Mouse (Mus musculus) cerebral cortex, adult 2 months (tissue): ENCODE measurements around the gene 9230102O04Rik.

ENCODE experiments used
- WGBS: fragments of 180-500 bp; shearing (Covaris S2); methylation state at CpG from one replicate; pipeline ENCODE4 v1.1.7; 2018; 5-methylcytosine and 5-hydroxymethylcytosine counted together

9230102O04Rik gene

GRCm38 (mm10) chr2:9888913-9889650, at the start of gene 9230102O04Rik:
TSS of gene 9230102O04Rik (minus strand) at chr2:9889540.
- 2% methylated on average over 30 of the region's 30 CpGs for WGBS

- 50% methylated on average over 1 of the region's 1 CpGs for WGBS
These were observed 46.6 kb upstream of the 9230102O04Rik start for GRCm38 (mm10) chr2:9935965-9936364.

- 50% methylated on average over 4 of the region's 4 CpGs for WGBS
These were observed 37.6 kb upstream of the 9230102O04Rik start for GRCm38 (mm10) chr2:9926905-9927283.

GRCm38 (mm10) chr2:9926194-9926904, 37.0 kb upstream of the 9230102O04Rik start:
- 45% methylated on average over 7 of the region's 7 CpGs for WGBS

- WGBS, result 95% methylated on average over 17 of the region's 17 CpGs
These were observed 29.5 kb upstream of the 9230102O04Rik start for GRCm38 (mm10) chr2:9918691-9919471.

- WGBS, result 58% methylated on average over 9 of the region's 9 CpGs
These were observed 28.3 kb upstream of the 9230102O04Rik start for GRCm38 (mm10) chr2:9917602-9918001.

GRCm38 (mm10) chr2:9905995-9906394, 16.7 kb upstream of the 9230102O04Rik start:
- WGBS, result 17% methylated on average over 11 of the region's 11 CpGs

- 67% methylated on average over 14 of the region's 14 CpGs for WGBS
These were observed 14.7 kb upstream of the 9230102O04Rik start for GRCm38 (mm10) chr2:9903854-9904560.

- 34% methylated on average over 8 of the region's 8 CpGs for WGBS
These were observed 8.5 kb upstream of the 9230102O04Rik start for GRCm38 (mm10) chr2:9897846-9898245.

- WGBS, result 4% methylated on average over 22 of the region's 22 CpGs
These were observed 6.9 kb upstream of the 9230102O04Rik start for GRCm38 (mm10) chr2:9896097-9896770.

GRCm38 (mm10) chr2:9894836-9895593, 5.7 kb upstream of the 9230102O04Rik start:
- WGBS, result 4% methylated on average over 19 of the region's 19 CpGs

- WGBS, result 2% methylated on average over 6 of the region's 6 CpGs
These were observed 4.1 kb upstream of the 9230102O04Rik start for GRCm38 (mm10) chr2:9893272-9893953.

- 9% methylated on average over 7 of the region's 7 CpGs for WGBS
These were observed 3.2 kb upstream of the 9230102O04Rik start for GRCm38 (mm10) chr2:9892541-9892940.

- WGBS, result 6% methylated on average over 5 of the region's 5 CpGs
These were observed 1.6 kb upstream of the 9230102O04Rik start for GRCm38 (mm10) chr2:9890906-9891305.

- 7% methylated on average over 8 of the region's 8 CpGs for WGBS
These were observed 911 bp upstream of the 9230102O04Rik start for GRCm38 (mm10) chr2:9890251-9890650.

- WGBS, result 2% methylated on average over 23 of the region's 23 CpGs
These were observed 377 bp upstream of the 9230102O04Rik start, which contains the start of gene Gata3 for GRCm38 (mm10) chr2:9889651-9890183. TSS of gene Gata3 (minus strand) at chr2:9890034.

GRCm38 (mm10) chr2:9887636-9888035, 1.7 kb downstream of the 9230102O04Rik start:
- 3% methylated on average over 7 of the region's 7 CpGs for WGBS

- 10% methylated on average over 7 of the region's 7 CpGs for WGBS
These were observed 2.3 kb downstream of the 9230102O04Rik start for GRCm38 (mm10) chr2:9886921-9887610.

GRCm38 (mm10) chr2:9886031-9886430, 3.3 kb downstream of the 9230102O04Rik start:
- WGBS, result 58% methylated on average over 3 of the region's 3 CpGs
